8 mouse cellular contexts compared by ENCODE assay signal in genomic region chrX:48255830-48256428, GRCm38 (mm10). TPM values are rescaled to one million over a fixed set of nuclear protein-coding genes. Genes with fewer than 3 reads are reported as not detected.
DNase-seq lines count a peak whose midpoint lies in the region; ATAC-seq and TF ChIP-seq lines count a peak whose summit lies in the region.

No protein-coding gene starts in this region.

- no peak for TF ChIP-seq CTCF in midbrain, postnatal 0 days (IDR thresholded peaks at IDR 0.05)

- DNase-seq in adrenal gland, adult 2 months = peak; percentile 7
- DNase-seq in adrenal gland, postnatal 25 days = no peak
- peak; percentile 12 for DNase-seq in thymus, postnatal 4 days
- no peak for DNase-seq in thymus, postnatal 14 days
- DNase-seq in limb, embryonic 10.5 days (ENCODE audit: low spot score) = peak; percentile 39
- DNase-seq in midbrain, postnatal 0 days (ENCODE audit: low spot score) = peak; percentile 0
- DNase-seq in gastrocnemius, adult 8-10 months (ENCODE audit: low spot score in 2 of 2) = no peak

- no peaks in the 10 kb centered on the region for H3K9me3 ChIP-seq in forebrain, embryonic 16.5 days (ENCODE audit: control insufficient read depth, low read length)
- H3K9me3 ChIP-seq in limb, embryonic 10.5 days (replicated peaks) = no peaks in the 10 kb centered on the region
- no peaks in the 10 kb centered on the region for H3K9me3 ChIP-seq in midbrain, postnatal 0 days (ENCODE audit: low read length)

- H3K4me2 ChIP-seq in forebrain, embryonic 16.5 days (ENCODE audit: low read length) = peak overlapping the region; percentile 67
- H3K4me2 ChIP-seq in midbrain, postnatal 0 days (ENCODE audit: low read depth, low read length, poor library complexity, severe bottlenecking) = peak overlapping the region; percentile 49

- peaks cover 5% of the 10 kb centered on the region; the same call in 1 of the 2 replicates for H3K4me1 ChIP-seq in forebrain, embryonic 16.5 days (replicated peaks; ENCODE audit: control insufficient read depth, insufficient read depth, low read length)
- 0 out of 2 replicates have a peak, but pooled peaks cover 3% of the 10 kb centered on the region for H3K4me1 ChIP-seq in limb, embryonic 10.5 days
- H3K4me1 ChIP-seq in midbrain, postnatal 0 days (ENCODE audit: insufficient read depth, low read length) = no peaks in the 10 kb centered on the region

- H3K27ac ChIP-seq in forebrain, embryonic 16.5 days (ENCODE audit: low read length) = peak overlapping the region; percentile 83
- peak overlapping the region; percentile 81 for H3K27ac ChIP-seq in limb, embryonic 10.5 days
- peak overlapping the region; percentile 59 for H3K27ac ChIP-seq in midbrain, postnatal 0 days (ENCODE audit: low read depth, low read length)

- no peaks in the 10 kb centered on the region for H3K27me3 ChIP-seq in forebrain, embryonic 16.5 days (replicated peaks; ENCODE audit: control insufficient read depth, insufficient read depth, low read length)
- H3K27me3 ChIP-seq in limb, embryonic 10.5 days (ENCODE audit: low read depth, poor library complexity, severe bottlenecking) = 0 out of 2 replicates have a peak, but pooled peaks cover 10% of the 10 kb centered on the region
- H3K27me3 ChIP-seq in midbrain, postnatal 0 days (ENCODE audit: insufficient read depth, low read length) = no peaks in the 10 kb centered on the region

- no peaks in the 10 kb centered on the region for H3K36me3 ChIP-seq in forebrain, embryonic 16.5 days (ENCODE audit: control insufficient read depth, insufficient read depth)
- H3K36me3 ChIP-seq in limb, embryonic 10.5 days = peaks cover 19% of the 10 kb centered on the region
- no peaks in the 10 kb centered on the region for H3K36me3 ChIP-seq in midbrain, postnatal 0 days (ENCODE audit: insufficient read depth, low read length)

- WGBS in forebrain, embryonic 16.5 days = 22% methylated on average over 18 of the region's 18 CpGs
- 15% methylated on average over 18 of the region's 18 CpGs for WGBS in limb, embryonic 10.5 days
- WGBS in midbrain, postnatal 0 days = 15% methylated on average over 18 of the region's 18 CpGs

- peak overlapping the region; percentile 59 for H3K9ac ChIP-seq in forebrain, embryonic 16.5 days (replicated peaks; ENCODE audit: low read depth, low read length)
- peak overlapping the region; percentile 44; the same call in 1 of the 2 replicates for H3K9ac ChIP-seq in midbrain, postnatal 0 days (replicated peaks; ENCODE audit: low read length, poor library complexity, severe bottlenecking)

- ATAC-seq in forebrain, embryonic 16.5 days = peak; percentile 72
- peak; percentile 56 for ATAC-seq in midbrain, postnatal 0 days (ENCODE audit: low FRiP score)

- H3K4me3 ChIP-seq in forebrain, embryonic 16.5 days (replicated peaks; ENCODE audit: low read length) = peak overlapping the region; percentile 64
- peak overlapping the region; percentile 59 for H3K4me3 ChIP-seq in limb, embryonic 10.5 days
- H3K4me3 ChIP-seq in midbrain, postnatal 0 days (ENCODE audit: low read depth, low read length) = peak overlapping the region; percentile 45

RNA-seq across cellular contexts. Expression of gene Utp14a, which starts 0.7 kb away (rescaled TPM):
- total RNA-seq in adrenal gland, adult 2 months (2021) = 10 to 100 TPM; 12.5 to 19.5 TPM
- 0.42 and 0.48 TPM in 2 replicates for polyA plus RNA-seq in adrenal gland, adult 2 months (2012; rRNA removed)
- total RNA-seq in adrenal gland, postnatal 25 days (2021) = 15.8 and 18.5 TPM in 2 replicates
- 17.3 and 20.7 TPM in 2 replicates for polyA plus RNA-seq in forebrain, embryonic 16.5 days (2015; fragmentation: Nextera tagmentation; extraction: Ambion mirVana)
- polyA plus RNA-seq in limb, embryonic 10.5 days (2016; fragmentation: Nextera tagmentation; extraction: Ambion mirVana) = 22.5 and 22.9 TPM in 2 replicates
- 5.8 and 8.2 TPM in 2 replicates for total RNA-seq in midbrain, postnatal 0 days (2014; rRNA removed)
- 9.0 and 9.4 TPM in 2 replicates for polyA plus RNA-seq in midbrain, postnatal 0 days (2015; fragmentation: Nextera tagmentation; extraction: Ambion mirVana)
- 10 to 100 TPM in 3 of 4 experiments, 1 to 10 TPM in 1; 9.5 to 18.7 (median 11.6) TPM for total RNA-seq in gastrocnemius, adult 8-10 months (2022)

RNA-seq across cellular contexts. Expression of gene Zdhhc9, which starts 47.3 kb away (rescaled TPM):
- 10 to 100 TPM; 17.7 to 22.3 TPM for total RNA-seq in adrenal gland, adult 2 months (2021)
- 10.3 and 10.9 TPM in 2 replicates for polyA plus RNA-seq in adrenal gland, adult 2 months (2012; rRNA removed)
- 18.4 and 22.2 TPM in 2 replicates for total RNA-seq in adrenal gland, postnatal 25 days (2021)
- polyA plus RNA-seq in forebrain, embryonic 16.5 days (2015; fragmentation: Nextera tagmentation; extraction: Ambion mirVana) = 7.8 and 8.9 TPM in 2 replicates
- polyA plus RNA-seq in limb, embryonic 10.5 days (2016; fragmentation: Nextera tagmentation; extraction: Ambion mirVana) = 2.3 and 2.7 TPM in 2 replicates
- total RNA-seq in midbrain, postnatal 0 days (2014; rRNA removed) = 43.0 and 45.2 TPM in 2 replicates
- polyA plus RNA-seq in midbrain, postnatal 0 days (2015; fragmentation: Nextera tagmentation; extraction: Ambion mirVana) = 5.0 and 7.2 TPM in 2 replicates
- 1 to 10 TPM; 7.8 to 9.6 (median 8.6) TPM for total RNA-seq in gastrocnemius, adult 8-10 months (2022)

Comparison
In these comparisons a context has a peak if more than half of its experiments do, and no peak if none do; other contexts are left out.
1. DNase-seq: peak in adrenal gland, adult 2 months (single experiment), thymus, postnatal 4 days (single experiment), limb, embryonic 10.5 days (single experiment) and midbrain, postnatal 0 days (single experiment); none in adrenal gland, postnatal 25 days (single experiment), thymus, postnatal 14 days (single experiment) and gastrocnemius, adult 8-10 months (0 of 2).
2. Peak in every context shown above with its lines, with median percentiles within 50 percentile points of each other: H3K27ac ChIP-seq and H3K4me3 ChIP-seq.